Mouse (Mus musculus) A20 (cell line): ENCODE measurements at regions not wholly inside any gene's neighbourhood (a gene's known extent, or its start where the extent isn't known, plus 50 kb on each side); places are given as distances from the start of the nearest gene placed in this dataset.

Experiments used
- DNase-seq: peaks from one replicate; pipeline ENCODE4 v3.0.0-alpha.2; 2011; ENCODE audit warnings: low read depth, low spot score

GRCm38 (mm10) chr15:36889072-36889471 is 118.5 kb downstream of the Zfp706 start:
- no peak for DNase-seq

GRCm38 (mm10) chr15:36888351-36889069 is 119.1 kb downstream of the Zfp706 start:
- DNase-seq = no peak

GRCm38 (mm10) chr15:36884671-36885365 is 122.8 kb downstream of the Zfp706 start:
- DNase-seq = no peak

- no peak for DNase-seq
Observed at GRCm38 (mm10) chr15:36884074-36884473, 123.5 kb downstream of the Zfp706 start.

- no peak for DNase-seq
Observed at GRCm38 (mm10) chr15:36883156-36883555, 124.4 kb downstream of the Zfp706 start.

- no peak for DNase-seq
Observed at GRCm38 (mm10) chr15:36881576-36881975, 126.0 kb downstream of the Zfp706 start.

GRCm38 (mm10) chr15:36880602-36881001 is 127.0 kb downstream of the Zfp706 start:
- DNase-seq = no peak

- DNase-seq = peak; percentile 19
Observed at GRCm38 (mm10) chr15:36879587-36879986, 128.0 kb downstream of the Zfp706 start.

GRCm38 (mm10) chr15:36878960-36879359 is 128.6 kb downstream of the Zfp706 start:
- DNase-seq = no peak

GRCm38 (mm10) chr15:36878276-36878675 is 129.3 kb downstream of the Zfp706 start:
- DNase-seq = no peak

GRCm38 (mm10) chr15:36877501-36877900 is 130.1 kb downstream of the Zfp706 start:
- no peak for DNase-seq

GRCm38 (mm10) chr15:36875980-36876778 is 131.4 kb downstream of the Zfp706 start:
- DNase-seq = no peak

- no peak for DNase-seq
Observed at GRCm38 (mm10) chr15:36874555-36874954, 133.0 kb downstream of the Zfp706 start.

- no peak for DNase-seq
Observed at GRCm38 (mm10) chr15:36873884-36874243, 133.7 kb downstream of the Zfp706 start.

GRCm38 (mm10) chr15:36873058-36873883 is 134.3 kb downstream of the Zfp706 start:
- no peak for DNase-seq

GRCm38 (mm10) chr15:36872566-36872965 is 135.0 kb downstream of the Zfp706 start:
- no peak for DNase-seq

- DNase-seq = peak; percentile 10
Observed at GRCm38 (mm10) chr15:36870717-36871116, 136.9 kb downstream of the Zfp706 start.

GRCm38 (mm10) chr15:36870094-36870493 is 137.5 kb downstream of the Zfp706 start:
- DNase-seq = no peak

GRCm38 (mm10) chr15:36866088-36866487 is 141.5 kb downstream of the Zfp706 start:
- peak; percentile 46 for DNase-seq

- no peak for DNase-seq
Observed at GRCm38 (mm10) chr15:36865332-36865731, 142.2 kb downstream of the Zfp706 start.

- no peak for DNase-seq
Observed at GRCm38 (mm10) chr15:36864046-36864445, 143.5 kb downstream of the Zfp706 start.
